Mouse (Mus musculus) olfactory bulb, adult 2 months (tissue): ENCODE data around the gene Rasl10b.

Experiments
- CTCF ChIP-seq: fragments of 200-500 bp; IDR thresholded peaks from 2 replicates; pipeline ENCODE4 v1.5.1; 2012; ENCODE audit warnings: low read depth, mild to moderate bottlenecking, low read length, moderate library complexity; ENCODE audit not compliant: insufficient read depth
- POLR2A ChIP-seq: fragments of 200-500 bp; IDR thresholded peaks from 2 replicates; pipeline ENCODE4 v1.6.1; 2012; ENCODE audit warnings: mild to moderate bottlenecking, low read depth, low read length, moderate library complexity; ENCODE audit not compliant: insufficient read depth

DNA sequence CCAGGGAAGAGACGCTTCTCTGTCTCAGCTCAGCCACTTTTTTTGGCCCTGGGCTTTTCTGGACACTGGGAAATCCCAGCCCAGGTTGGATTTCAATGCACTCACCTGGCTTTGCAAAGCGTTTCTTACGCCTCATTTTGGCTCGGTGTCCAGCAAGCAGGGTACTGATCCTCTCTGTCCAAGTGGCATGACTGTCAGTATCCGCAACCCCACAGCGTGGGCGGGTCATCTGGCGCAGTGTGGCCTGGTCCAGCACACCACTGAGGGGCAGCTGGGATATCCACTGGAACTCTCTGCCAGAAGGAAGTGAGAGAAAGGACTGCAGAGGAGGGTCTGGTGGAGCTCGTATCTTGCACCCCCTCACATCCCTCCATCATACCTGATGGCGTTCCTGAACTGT is 42.3 kb downstream of the Rasl10b start:
- TF ChIP-seq CTCF = no peak
- no peak for TF ChIP-seq POLR2A
